Mouse (Mus musculus) liver, adult 2 months (tissue): ENCODE data around the gene Tinag. TPM values are rescaled to one million over a fixed set of nuclear protein-coding genes. Genes with fewer than 3 reads are reported as not detected.

ENCODE experiments used
- DNase-seq: peaks from one replicate; pipeline ENCODE4 v3.0.0-alpha.2; 2011; ENCODE audit warnings: low read depth, low spot score; ENCODE audit errors: extremely low read depth
- H3K27ac ChIP-seq: fragments of 200-500 bp; replicated peaks from 2 replicates; pipeline ENCODE4 v1.5.1; 2012; ENCODE audit warnings: low read depth, mild to moderate bottlenecking, control low read depth, inconsistent platforms, low read length; ENCODE audit not compliant: insufficient read depth
- H3K27me3 ChIP-seq: fragments of 200-500 bp; 2 replicates; pipeline ENCODE4 v1.6.1; 2012; ENCODE audit warnings: mild to moderate bottlenecking, moderate library complexity, low read length, inconsistent platforms; ENCODE audit not compliant: control insufficient read depth, insufficient read depth
- H3K36me3 ChIP-seq: fragments of 200-500 bp; 2 replicates; pipeline ENCODE4 v1.6.1; 2012; ENCODE audit warnings: low read length, inconsistent platforms; ENCODE audit not compliant: control insufficient read depth, insufficient read depth
- H3K4me1 ChIP-seq: fragments of 200-500 bp; 2 replicates; pipeline ENCODE4 v1.6.1; 2011; ENCODE audit warnings: low read length; ENCODE audit not compliant: control insufficient read depth, insufficient read depth
- H3K4me3 ChIP-seq: fragments of 200-500 bp; 2 replicates; pipeline ENCODE4 v1.5.1; 2011; ENCODE audit warnings: low read depth, mild to moderate bottlenecking, control low read depth, low read length, moderate library complexity; ENCODE audit not compliant: insufficient read depth
- H3K79me2 ChIP-seq: fragments of 200-500 bp; 2 replicates; pipeline ENCODE4 v1.6.1; 2012; ENCODE audit warnings: inconsistent platforms, mild to moderate bottlenecking, low read length, moderate library complexity; ENCODE audit not compliant: control insufficient read depth, insufficient read depth
- H3K9ac ChIP-seq: fragments of 200-500 bp; 2 replicates; pipeline ENCODE4 v1.6.1; 2012; ENCODE audit warnings: low read depth, mild to moderate bottlenecking, control low read depth, inconsistent platforms, low read length
- CTCF ChIP-seq: fragments of 200-500 bp; IDR thresholded peaks from 2 replicates; pipeline ENCODE4 v1.5.1; 2011; ENCODE audit warnings: low read depth, low read length, control low read depth
- POLR2A ChIP-seq: fragments of 200-500 bp; IDR thresholded peaks from 2 replicates; pipeline ENCODE4 v1.6.1; 2011; ENCODE audit warnings: low read length, control low read depth; ENCODE audit not compliant: insufficient read depth; ENCODE audit errors: extremely low read depth
- WGBS: fragments of 180-500 bp; shearing (Covaris S2); methylation state at CpG from one replicate; pipeline ENCODE4 v1.1.7; 2018; 5-methylcytosine and 5-hydroxymethylcytosine counted together
- polyA plus RNA-seq: library from polyadenylated mRNA; depleted of rRNA; stranded (reverse); fragments of >200 nt; gene quantifications from 2 replicates; pipeline ENCODE4 v1.2.3, GENCODE M21; 2012
- total RNA-seq: library from RNA; depleted of rRNA; stranded (reverse); fragments of >200 nt; gene quantifications from 2 replicates; pipeline ENCODE4 v1.2.3, GENCODE M21; 2014

The Tinag gene
- total and polyA plus RNA-seq, 2 experiments: not detected

- no peak for DNase-seq
- WGBS: 90% methylated on average over 1 of the region's 1 CpGs
- Histone ChIP-seq H3K27me3 (no peaks in the 10 kb centered on the region), H3K27ac (no peak overlapping the region), H3K4me3 (no peak overlapping the region), H3K9ac (no peak overlapping the region), H3K4me1 (no peaks in the 10 kb centered on the region), H3K79me2 (no peaks in the 10 kb centered on the region), H3K36me3 (no peaks in the 10 kb centered on the region)
- TF ChIP-seq CTCF: no peak
- TF ChIP-seq POLR2A: no peak
Measured at GRCm38 (mm10) chr9:76996021-76996420, 49.6 kb downstream of the Tinag start.

- Histone ChIP-seq H3K4me1 (no peaks in the 10 kb centered on the region), H3K36me3 (no peaks in the 10 kb centered on the region), H3K4me3 (no peak overlapping the region), H3K27ac (no peak overlapping the region), H3K27me3 (no peaks in the 10 kb centered on the region), H3K9ac (no peak overlapping the region), H3K79me2 (no peaks in the 10 kb centered on the region)
- no peak for DNase-seq
- TF ChIP-seq CTCF (peak; percentile 22; the same call in 1 of the 2 replicates), POLR2A (no peak)
Measured at GRCm38 (mm10) chr9:76989946-76990345, 55.6 kb downstream of the Tinag start.

- DNase-seq: no peak
- Histone ChIP-seq H3K27ac (no peak overlapping the region), H3K4me3 (no peak overlapping the region), H3K4me1 (no peaks in the 10 kb centered on the region), H3K27me3 (no peaks in the 10 kb centered on the region), H3K9ac (no peak overlapping the region), H3K79me2 (no peaks in the 10 kb centered on the region), H3K36me3 (no peaks in the 10 kb centered on the region)
- TF ChIP-seq POLR2A (no peak), CTCF (no peak)
- WGBS: 85% methylated on average over 1 of the region's 1 CpGs
Measured at GRCm38 (mm10) chr9:76934813-76935212, 110.8 kb downstream of the Tinag start.

- WGBS: 82% methylated on average over 5 of the region's 5 CpGs
- TF ChIP-seq CTCF: no peak
- TF ChIP-seq POLR2A: no peak
- H3K9ac ChIP-seq: no peak overlapping the region
- H3K36me3 ChIP-seq: no peaks in the 10 kb centered on the region
- H3K4me3 ChIP-seq: no peak overlapping the region
- H3K79me2 ChIP-seq: no peaks in the 10 kb centered on the region
- DNase-seq: no peak
- no peaks in the 10 kb centered on the region for H3K27me3 ChIP-seq
- no peaks in the 10 kb centered on the region for H3K4me1 ChIP-seq
- H3K27ac ChIP-seq: no peak overlapping the region
Measured at GRCm38 (mm10) chr9:76915093-76915661, 130.4 kb downstream of the Tinag start.
